Mouse (Mus musculus): Measurements from ENCODE around the gene Selenow.

GRCm38 (mm10) chr7:15894251-15894650 lies 28.0 kb downstream of the Selenow start:
- TF ChIP-seq CTCF (conservative IDR thresholded peaks at IDR 0.05; ENCODE audit: low read length) (no peak), POU5F1 (IDR thresholded peaks at IDR 0.05; ENCODE audit: borderline replicate concordance, low read length) (no peak)

Measured in E14TG2a.4 (cell line).